Mouse (Mus musculus): Measurements from ENCODE around the gene Tnnt2.
A peak's percentile ranks its signal among the peaks of the same experiment; 100 is the strongest.

The Tnnt2 gene

DNA sequence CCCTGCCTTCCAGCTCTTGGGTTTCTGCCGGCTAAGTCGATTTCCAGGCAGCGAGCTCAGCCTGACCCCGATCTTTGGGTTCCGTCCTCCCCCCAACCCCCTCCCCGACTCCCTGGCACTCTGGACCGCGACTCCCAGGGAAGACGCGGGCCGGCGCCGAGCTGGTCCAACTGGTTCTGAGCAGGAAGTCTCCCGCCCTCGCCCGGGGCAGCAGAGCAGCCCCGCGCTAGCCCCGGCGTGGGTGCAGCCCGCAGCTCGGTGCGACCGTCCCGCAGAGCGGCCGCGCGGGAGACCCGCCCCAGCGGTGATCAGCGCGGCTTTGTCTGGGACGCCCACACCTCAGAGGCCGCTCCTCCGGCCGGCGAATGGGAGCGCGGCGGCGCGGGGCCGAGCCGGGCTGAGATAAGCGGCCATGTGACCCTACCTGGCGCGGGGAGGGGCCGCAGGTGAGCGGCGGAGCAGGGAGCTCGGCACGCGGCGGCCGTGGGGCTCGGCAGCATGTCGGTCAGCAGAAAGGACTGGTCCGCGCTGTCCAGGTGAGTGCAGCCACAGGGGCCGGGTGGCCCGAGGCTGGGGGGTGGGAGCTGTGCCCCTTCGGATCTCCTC is 17.6 kb upstream of the Tnnt2 start, which contains the start of gene Lad1:
Lad1 (plus strand) TSS at position 118 of the 606 bp plus-strand sequence.
- no peak for DNase-seq (ENCODE audit: low read depth, low spot score)

DNA sequence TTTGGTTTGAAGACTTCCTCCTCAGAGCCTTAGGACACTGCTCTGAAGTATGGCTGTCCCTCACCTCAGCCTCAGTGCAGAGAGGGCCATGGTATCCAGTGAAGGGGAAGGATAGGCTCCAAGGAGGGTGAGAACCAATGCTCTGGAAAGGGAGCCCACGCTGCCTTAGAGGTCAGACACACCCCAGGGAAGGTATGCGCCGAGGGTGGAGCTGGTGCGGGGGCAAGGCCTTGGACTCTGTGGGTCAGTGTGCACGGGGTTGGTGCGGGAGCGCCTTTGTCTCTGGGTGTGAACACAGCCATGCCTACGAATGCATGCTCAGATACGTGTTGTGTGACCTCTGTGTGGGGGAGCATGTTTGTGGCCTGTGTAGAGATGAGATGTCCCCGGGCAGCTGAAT is 16.1 kb upstream of the Tnnt2 start:
- no peak for DNase-seq (ENCODE audit: low read depth, low spot score)

DNA sequence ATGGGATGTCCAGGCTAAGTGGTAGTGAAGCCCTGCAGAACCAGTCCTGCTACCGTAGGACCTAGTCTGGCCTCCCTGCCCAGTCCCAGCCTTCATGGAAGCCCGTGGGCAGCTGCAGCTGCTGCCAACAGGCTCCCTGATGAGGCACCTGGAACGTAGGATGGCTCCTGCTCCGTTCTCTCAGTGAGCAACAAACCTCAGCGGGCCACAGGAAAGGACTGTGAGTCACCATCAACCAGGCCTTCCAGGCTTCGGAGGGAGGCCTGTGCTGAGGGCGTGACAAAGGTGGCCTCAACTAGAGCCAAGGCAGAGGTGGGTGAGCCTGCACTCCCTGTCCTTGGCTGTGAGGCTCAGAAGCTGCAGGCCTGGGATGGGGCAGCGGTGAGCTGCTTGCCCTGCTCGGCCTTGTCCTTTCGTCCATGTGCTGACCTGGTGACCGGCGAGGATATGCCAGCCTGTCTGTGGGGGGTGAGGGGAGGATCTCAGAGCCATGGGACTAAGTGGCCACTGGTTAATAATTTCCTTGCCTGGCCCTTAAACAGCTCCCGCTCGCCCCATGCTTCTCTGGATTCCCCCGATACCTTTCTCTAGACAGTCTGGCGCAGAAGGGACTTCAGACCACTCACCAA is 15.3 kb upstream of the Tnnt2 start:
- peak; percentile 40 for DNase-seq (ENCODE audit: low read depth, low spot score)

DNA sequence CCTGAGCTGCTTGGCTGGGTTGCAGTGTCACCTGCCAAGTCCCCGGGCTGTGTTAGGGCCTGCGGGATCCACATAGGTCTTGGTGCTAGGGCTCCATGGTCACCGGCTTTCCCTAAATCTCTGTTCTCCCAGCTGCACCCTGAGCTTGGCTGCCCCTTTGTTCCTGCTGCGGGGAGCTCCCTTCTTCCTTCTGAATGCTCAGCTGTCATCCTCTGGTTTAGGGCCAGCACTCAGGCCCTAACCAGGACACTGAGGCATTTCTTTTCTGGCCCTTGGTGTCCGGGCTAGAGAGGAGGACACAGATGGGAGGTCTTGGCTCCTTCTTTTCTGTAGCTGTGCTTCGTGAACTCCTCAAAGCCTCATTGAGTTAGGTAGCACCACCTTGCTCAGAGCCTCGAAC is 14.4 kb upstream of the Tnnt2 start:
- no peak for DNase-seq (ENCODE audit: low read depth, low spot score)

DNA sequence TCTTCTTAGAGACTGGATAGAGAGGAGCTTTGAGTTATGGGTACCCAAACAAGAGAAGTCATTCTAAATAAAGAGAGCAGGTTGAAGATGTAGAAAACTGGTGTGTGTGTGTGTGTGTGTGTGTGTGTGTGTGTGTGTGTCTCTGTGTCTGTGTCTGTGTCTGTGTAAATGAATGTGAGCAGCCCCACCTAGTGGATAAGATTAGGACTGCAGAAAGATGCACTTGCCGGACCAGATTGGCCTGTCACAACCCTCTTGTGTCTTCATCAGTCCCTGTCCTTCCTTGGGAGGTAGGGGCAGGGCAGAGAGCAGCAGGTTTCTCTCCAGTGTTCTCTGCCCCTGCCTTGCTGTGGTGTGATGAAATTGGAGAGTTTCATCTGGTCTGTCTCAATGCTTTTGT is 7.2 kb upstream of the Tnnt2 start:
- peak; percentile 87 for DNase-seq (ENCODE audit: low read depth, low spot score)

DNA sequence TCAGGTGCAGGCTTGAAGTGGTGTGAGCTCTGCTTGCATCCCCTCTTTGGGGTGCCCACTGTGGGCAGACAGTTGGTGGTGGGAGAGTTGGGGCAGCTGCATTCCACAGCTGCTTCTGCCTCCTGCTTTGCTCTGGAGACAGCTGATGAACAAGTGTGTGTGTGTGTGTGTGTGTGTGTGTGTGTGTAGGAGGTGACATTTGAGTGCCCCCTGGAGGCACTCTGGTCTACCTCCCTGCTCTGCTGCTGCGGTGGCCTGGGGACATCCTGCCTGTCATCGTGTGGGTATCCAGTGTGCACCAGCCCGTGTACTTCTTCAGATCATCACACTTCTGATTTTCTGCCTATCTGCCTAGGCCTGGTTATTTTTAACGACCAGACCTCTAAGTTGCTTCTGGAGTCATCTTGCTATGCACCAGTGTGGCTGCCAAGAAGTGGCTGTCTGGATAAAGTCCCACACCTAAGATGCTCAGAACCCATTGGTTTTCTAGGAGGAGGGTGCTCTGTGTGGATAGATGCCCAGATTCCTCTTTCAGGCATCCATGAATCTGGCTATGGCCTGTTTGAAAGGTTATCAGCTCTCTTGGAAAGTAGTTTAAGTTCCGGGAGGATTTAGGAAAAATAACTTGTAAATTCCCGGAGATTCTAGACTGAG is 1.8 kb upstream of the Tnnt2 start:
- DNase-seq (ENCODE audit: low read depth, low spot score), result no peak

DNA sequence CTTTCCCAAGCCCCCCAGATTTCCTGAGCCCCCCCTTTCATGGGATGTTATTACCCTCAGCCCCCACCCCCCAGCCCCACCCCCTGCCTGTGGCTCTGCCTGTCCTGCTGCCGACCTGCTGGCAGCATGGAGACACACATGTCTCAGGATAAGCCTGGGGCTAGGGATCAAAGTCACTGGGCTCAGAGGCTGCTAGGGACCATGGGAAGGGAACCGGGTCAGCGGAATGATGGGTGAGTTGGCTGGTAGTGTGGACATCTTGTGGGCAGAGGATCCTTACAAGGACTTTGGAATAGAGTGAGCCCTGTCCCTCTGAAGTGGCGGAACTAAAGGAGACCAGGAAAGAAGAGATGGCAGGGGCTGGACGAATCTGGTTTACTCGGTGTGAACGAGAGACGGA is 1.2 kb upstream of the Tnnt2 start:
- DNase-seq (ENCODE audit: low read depth, low spot score), result no peak

DNA sequence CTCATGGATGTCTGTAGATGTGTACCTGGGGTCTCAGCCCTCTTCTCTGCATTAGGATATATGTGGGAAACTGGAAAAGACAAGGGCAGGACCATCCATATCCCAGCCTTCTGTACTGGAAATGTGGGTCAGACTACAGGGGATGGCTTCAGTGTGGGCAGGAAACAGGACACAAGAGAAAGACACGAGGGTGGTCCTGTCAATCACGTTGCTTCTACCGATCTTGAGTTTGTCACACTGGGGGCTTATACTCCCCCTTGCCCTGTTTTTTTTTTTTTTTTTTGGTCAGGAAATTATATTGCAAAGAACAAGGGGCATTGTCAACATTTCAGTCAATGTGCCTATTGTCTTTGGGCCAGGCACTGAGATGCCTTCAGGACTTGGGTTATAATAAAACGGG is 2.5 kb downstream of the Tnnt2 start:
- DNase-seq (ENCODE audit: low read depth, low spot score), result no peak

DNA sequence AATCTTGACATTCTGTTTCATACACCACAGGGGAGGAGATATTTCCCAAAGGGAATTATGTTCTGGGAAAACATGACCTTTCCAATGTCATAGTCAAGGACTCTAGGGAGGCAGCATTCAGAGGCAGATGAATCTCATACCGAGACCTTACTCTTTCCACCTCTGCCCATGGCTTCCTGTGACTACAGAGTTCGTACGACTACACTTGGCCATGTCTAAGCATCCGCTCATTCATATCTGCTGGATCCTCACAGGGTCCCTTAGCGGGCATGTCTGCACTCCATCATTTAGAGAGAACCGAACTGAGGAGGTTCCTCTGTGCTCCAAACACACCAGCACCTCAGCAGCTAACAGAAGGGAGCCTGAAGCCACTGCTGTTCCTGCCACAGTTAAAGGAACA is 2.9 kb downstream of the Tnnt2 start:
- DNase-seq (ENCODE audit: low read depth, low spot score), result no peak

DNA sequence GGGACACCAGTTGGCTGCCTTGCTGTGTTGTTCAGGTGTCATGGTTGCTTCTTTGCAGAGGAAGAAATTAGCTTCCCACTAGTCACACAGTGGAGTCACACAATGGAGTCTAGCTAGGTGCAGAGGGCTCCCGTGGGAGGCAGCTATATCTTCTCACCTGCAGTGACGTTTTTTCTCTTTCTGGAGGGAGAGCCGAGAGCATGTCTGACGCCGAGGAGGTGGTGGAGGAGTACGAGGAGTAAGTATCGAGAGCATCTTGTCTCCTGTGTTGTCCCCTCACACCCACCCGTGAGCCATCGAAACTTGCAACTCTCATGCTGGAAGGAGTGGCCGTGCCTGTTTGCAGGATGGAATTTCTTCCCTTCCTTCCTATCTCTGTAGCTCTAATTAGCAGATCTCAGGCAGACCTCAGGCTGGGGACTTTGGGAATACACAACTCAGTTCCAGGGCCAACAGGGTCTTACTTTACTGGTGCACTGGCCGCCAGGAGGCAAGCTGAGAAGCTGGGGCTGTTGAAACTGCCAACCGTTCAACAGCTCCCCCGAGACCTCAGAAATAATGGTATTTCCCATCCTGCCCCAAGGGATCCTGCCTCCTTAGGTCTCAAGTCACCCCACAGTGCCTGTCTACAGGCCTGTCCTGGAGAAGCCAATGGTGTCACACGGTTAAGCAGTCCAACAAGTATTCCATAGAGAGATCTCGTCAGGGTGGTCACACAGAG is 4.7 kb downstream of the Tnnt2 start:
- DNase-seq (ENCODE audit: low read depth, low spot score), result no peak

DNA sequence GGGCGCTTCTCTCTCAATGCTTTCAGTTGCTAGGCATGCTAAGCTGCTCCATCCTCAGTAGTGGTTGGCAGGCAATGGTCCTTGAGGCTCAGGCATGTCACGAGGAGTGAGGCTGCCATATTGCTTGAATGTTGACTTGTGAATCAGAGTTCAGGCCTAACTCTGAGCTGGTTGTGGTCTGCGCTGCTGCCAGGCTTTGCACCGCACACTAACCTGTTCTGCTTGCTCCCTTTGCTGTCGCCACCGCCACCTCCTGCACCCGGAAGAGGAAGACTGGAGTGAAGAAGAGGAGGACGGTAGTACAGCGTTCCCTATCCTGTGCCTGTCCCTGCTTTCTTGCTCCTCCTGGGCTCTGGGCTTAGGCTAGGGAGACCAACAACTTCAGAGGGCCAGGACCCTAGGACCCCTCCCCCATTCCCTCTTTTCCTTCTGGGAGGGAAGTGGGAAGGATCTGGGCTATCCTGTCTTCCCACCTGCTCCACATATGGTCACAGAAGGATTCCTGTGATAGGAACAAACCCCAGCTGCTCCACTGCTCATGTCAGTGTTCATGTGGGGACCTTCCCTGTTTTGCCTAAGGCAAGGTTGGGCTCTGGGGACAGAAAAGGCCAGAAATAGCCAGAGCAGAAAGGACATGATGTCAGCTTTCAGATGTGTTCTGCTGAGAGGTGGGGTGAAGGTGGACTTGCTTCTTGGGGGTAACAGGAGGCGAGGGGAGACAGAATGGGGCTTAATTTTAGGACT is 7.5 kb downstream of the Tnnt2 start:
- DNase-seq (ENCODE audit: low read depth, low spot score), result peak; percentile 57

DNA sequence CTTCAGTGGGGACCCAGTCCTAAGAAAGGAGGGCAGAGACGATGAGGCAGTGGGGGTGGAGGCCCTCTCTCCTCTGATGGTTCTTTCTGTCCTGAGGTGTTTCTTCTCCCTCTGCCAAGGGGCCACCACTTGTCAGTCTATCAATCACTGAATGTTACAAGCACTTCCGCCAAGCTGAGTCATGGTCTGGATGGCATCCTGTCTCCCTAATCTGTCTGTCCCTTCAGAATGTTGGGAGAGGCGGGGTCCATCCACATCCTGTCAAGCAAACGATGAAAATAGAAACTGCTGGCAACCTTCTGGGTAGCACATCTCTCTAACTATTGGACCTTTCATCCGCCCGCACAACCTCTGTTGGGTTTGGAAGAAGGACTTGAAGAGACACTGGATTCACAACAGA is 8.3 kb downstream of the Tnnt2 start:
- peak; percentile 95 for DNase-seq (ENCODE audit: low read depth, low spot score)

DNA sequence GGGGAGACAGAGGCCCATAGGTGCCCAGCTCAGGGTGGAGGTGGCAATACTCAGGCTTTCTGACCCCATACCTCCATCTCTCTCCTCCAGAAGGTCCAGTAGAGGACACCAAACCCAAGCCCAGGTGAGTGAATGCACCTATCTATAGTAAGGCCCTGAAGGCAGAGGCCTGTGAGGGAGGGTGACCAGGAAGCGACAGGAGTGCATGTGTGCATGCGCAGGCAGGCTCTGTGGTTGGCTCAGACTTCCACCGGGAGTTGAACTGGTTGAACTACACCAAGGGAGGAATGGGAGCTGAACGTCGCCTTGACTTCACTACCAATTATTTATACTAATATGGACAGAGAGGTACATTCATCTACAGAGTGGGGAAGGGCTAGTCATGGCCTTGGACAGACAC is 10.5 kb downstream of the Tnnt2 start:
- no peak for DNase-seq (ENCODE audit: low read depth, low spot score)

DNA sequence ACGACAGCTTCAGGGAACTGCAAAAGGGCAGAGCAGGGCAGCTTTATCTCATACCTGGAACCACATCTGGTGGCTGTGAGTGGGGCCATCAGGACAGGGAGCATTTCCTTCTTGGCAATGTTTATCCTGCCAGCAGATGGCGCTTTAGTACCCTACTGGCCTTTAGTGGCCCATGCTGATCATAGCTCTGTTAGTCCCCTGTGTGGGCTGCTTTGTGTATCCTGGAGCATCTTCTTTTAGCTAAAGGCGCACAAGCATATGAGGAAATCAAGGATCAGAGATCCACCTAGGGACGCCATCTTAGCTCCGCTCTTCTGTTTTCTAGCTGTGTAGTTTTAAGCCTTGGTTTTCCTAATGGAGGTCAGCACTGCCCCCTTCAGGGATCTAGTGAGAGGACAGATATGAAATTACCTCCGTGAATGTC is 11.0 kb downstream of the Tnnt2 start:
- DNase-seq (ENCODE audit: low read depth, low spot score), result peak; percentile 91

DNA sequence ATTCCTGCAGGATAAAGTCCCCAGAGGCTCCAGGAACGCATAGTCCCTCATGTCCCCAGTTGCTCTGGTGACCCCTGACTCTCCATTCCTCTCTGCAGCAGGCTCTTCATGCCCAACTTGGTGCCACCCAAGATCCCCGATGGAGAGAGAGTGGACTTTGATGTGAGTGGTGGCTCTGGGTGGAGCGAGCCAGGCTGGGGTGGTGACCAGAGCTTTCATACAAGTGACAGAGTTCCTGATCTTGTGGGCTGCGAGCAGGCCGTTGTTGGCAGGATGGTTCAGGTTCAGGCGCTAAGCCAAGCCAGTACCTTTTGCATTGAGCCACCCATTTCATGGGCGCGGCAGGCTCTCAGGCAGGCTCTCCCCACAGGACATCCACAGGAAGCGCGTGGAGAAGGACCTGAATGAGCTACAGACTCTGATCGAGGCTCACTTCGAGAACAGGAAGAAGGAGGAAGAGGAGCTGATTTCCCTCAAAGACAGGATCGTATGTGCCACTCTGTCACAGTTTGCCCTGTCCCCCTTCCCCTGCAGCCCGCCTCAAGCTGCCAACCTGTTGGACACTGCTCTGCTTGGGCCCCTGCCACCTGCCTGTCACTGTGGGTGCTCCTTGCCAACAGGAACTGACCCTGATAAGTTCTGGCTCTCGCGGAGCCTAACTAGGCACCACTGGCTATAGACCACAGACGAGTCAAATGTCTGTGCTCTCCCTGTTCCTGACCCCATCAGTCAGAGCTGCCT is 11.6 kb downstream of the Tnnt2 start:
- no peak for DNase-seq (ENCODE audit: low read depth, low spot score)

DNA sequence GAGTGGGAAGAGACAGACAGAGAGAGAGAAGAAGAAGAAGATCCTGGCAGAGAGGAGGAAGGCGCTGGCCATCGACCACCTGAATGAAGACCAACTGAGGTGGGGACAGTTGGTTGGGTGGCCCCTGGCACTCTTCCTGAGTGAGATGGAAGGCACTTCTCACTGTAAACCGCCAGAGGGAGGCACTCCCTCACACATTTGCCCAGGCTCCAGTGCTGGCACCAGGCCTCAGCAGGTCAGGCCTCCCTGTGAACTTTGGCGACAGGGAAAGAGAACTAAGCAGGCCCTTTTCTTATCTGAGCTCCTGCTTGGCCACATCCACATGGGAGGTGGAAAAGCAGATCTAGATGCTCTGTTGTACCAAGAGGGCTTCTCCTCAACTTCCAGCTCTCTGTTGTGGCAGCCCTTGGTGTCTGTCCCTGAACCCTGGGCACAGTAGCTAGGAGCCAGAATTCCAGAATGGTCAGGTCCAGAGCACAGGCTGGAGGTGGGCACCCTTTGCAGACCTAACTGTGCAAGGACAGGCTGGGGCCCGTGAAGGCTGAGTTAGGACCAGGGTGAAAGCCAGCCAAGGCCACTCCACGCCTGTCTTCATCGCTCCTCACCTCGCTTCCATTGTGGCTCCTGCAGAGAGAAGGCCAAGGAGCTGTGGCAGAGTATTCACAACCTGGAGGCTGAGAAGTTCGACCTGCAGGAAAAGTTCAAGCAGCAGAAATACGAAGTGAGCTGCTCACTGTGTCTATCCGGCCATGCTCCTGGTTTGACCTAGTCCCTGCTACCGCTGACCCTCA is 14.8 kb downstream of the Tnnt2 start:
- peak; percentile 80 for DNase-seq (ENCODE audit: low read depth, low spot score)

DNA sequence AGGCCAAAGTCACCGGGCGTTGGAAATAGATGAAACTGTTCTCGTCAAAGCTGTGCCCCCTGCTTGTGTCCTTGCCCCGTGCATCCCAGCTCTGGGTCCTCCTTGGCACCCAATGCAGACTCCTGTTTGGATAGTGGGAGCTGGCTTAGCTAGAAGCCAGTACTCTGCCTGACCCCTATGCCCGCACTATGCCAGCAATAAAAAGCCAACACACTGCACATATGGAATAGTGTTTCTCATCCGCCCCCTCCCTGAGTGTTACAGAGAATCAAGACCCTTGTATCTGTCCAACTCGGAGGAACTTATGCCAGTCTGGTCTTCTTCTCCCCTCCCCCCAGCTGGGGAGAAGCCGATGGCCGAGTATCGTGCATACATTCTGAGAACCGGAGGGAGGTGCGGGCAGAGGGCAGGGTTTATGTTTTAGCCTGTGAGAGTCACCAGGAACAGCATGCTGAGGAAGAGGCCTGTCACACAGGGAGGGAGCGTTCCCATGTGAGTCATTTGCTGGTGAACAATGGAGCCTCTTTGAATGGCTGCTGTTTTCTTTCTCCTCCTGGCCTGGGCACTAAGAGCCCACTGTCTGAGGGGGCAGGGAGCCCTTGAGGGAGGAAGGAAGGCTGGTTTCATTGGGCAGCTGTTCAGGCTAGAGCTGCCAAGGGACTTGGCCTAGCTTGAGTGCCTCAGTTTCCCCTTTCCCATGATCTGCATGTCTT is 16.0 kb downstream of the Tnnt2 start:
- peak; percentile 85 for DNase-seq (ENCODE audit: low read depth, low spot score)

DNA sequence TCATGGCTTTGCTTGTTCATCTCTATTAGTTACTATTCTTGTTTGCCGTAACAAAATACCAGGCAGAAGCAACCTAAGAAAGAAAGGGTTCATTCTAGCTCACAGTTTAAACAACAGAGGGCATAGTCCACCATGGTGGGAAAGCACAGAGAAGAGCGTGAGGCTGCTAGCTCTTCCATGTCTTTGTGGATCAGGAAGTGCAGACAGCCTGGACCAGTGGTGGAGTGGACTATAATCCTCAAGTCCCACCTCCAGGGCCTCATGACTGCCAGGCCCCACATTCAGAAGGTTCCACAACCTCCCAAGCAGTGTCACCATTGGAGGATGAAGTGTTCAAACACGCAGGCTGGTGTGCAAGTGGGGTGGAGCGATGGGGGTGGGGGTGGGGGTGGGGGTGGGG is 17.0 kb downstream of the Tnnt2 start:
- no peak for DNase-seq (ENCODE audit: low read depth, low spot score)

DNA sequence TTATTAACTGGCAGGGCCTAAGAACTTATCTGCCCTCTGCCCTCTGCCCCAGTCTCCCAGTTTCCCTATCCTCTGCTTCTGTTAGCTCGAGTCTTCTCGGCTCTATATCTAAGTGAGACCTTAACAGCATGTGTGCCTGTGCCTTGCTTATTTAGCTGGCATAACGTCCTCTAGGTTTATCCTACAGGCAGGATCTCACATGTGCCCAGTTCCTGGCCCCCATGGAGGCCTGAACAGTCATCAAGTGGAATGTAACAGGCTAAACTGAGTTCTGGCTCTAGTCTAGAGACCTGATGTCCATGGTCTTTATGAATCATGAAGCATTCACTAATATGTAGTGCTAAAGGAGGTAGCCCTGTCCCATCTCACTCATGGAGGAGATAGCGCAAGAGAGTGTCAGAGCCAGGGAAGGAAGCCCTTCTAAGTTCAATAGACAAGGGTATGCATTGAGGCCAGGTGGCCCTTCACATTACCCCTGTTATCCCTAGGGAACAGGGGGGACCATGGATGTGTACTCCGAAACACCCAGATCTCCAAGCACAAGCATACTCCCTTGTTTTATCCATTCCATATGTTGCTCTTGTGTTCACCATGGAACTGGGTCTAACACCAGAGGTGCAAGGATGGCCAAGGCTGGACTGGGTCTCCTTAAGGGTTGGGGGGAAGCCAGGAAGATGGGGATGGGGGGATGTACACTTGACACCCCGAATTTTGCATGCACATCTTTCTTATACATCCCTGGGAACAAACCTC is 18.6 kb downstream of the Tnnt2 start:
- no peak for DNase-seq (ENCODE audit: low read depth, low spot score)

Data from 3T3-L1 (cell line).